Mouse (Mus musculus) liver, adult 2 months (tissue): ENCODE results near the gene Mlycd. TPM values are rescaled to one million over a fixed set of nuclear protein-coding genes. Genes with fewer than 3 reads are reported as not detected.

ENCODE experiments used
- DNase-seq: peaks from one replicate; pipeline ENCODE4 v3.0.0-alpha.2; 2011; ENCODE audit warnings: low read depth, low spot score; ENCODE audit errors: extremely low read depth
- H3K27ac ChIP-seq: fragments of 200-500 bp; replicated peaks from 2 replicates; pipeline ENCODE4 v1.5.1; 2012; ENCODE audit warnings: low read depth, mild to moderate bottlenecking, control low read depth, inconsistent platforms, low read length; ENCODE audit not compliant: insufficient read depth
- H3K27me3 ChIP-seq: fragments of 200-500 bp; 2 replicates; pipeline ENCODE4 v1.6.1; 2012; ENCODE audit warnings: mild to moderate bottlenecking, moderate library complexity, low read length, inconsistent platforms; ENCODE audit not compliant: control insufficient read depth, insufficient read depth
- H3K36me3 ChIP-seq: fragments of 200-500 bp; 2 replicates; pipeline ENCODE4 v1.6.1; 2012; ENCODE audit warnings: low read length, inconsistent platforms; ENCODE audit not compliant: control insufficient read depth, insufficient read depth
- H3K4me1 ChIP-seq: fragments of 200-500 bp; 2 replicates; pipeline ENCODE4 v1.6.1; 2011; ENCODE audit warnings: low read length; ENCODE audit not compliant: control insufficient read depth, insufficient read depth
- H3K4me3 ChIP-seq: fragments of 200-500 bp; 2 replicates; pipeline ENCODE4 v1.5.1; 2011; ENCODE audit warnings: low read depth, mild to moderate bottlenecking, control low read depth, low read length, moderate library complexity; ENCODE audit not compliant: insufficient read depth
- H3K79me2 ChIP-seq: fragments of 200-500 bp; 2 replicates; pipeline ENCODE4 v1.6.1; 2012; ENCODE audit warnings: inconsistent platforms, mild to moderate bottlenecking, low read length, moderate library complexity; ENCODE audit not compliant: control insufficient read depth, insufficient read depth
- H3K9ac ChIP-seq: fragments of 200-500 bp; 2 replicates; pipeline ENCODE4 v1.6.1; 2012; ENCODE audit warnings: low read depth, mild to moderate bottlenecking, control low read depth, inconsistent platforms, low read length
- CTCF ChIP-seq: fragments of 200-500 bp; IDR thresholded peaks from 2 replicates; pipeline ENCODE4 v1.5.1; 2011; ENCODE audit warnings: low read depth, low read length, control low read depth
- POLR2A ChIP-seq: fragments of 200-500 bp; IDR thresholded peaks from 2 replicates; pipeline ENCODE4 v1.6.1; 2011; ENCODE audit warnings: low read length, control low read depth; ENCODE audit not compliant: insufficient read depth; ENCODE audit errors: extremely low read depth
- WGBS: fragments of 180-500 bp; shearing (Covaris S2); methylation state at CpG from one replicate; pipeline ENCODE4 v1.1.7; 2018; 5-methylcytosine and 5-hydroxymethylcytosine counted together
- polyA plus RNA-seq: library from polyadenylated mRNA; depleted of rRNA; stranded (reverse); fragments of >200 nt; gene quantifications from 2 replicates; pipeline ENCODE4 v1.2.3, GENCODE M21; 2012
- total RNA-seq: library from RNA; depleted of rRNA; stranded (reverse); fragments of >200 nt; gene quantifications from 2 replicates; pipeline ENCODE4 v1.2.3, GENCODE M21; 2014

The Mlycd gene
- total and polyA plus RNA-seq, 2 experiments = 57.3 to 115 TPM

GRCm38 (mm10) chr8:119378476-119378875 lies 16.2 kb upstream of the Mlycd start:
- no peaks in the 10 kb centered on the region for H3K79me2 ChIP-seq
- H3K27ac ChIP-seq = no peak overlapping the region
- no peak overlapping the region for H3K9ac ChIP-seq
- no peak for DNase-seq
- H3K36me3 ChIP-seq = no peaks in the 10 kb centered on the region
- TF ChIP-seq POLR2A = no peak
- TF ChIP-seq CTCF = no peak
- H3K4me1 ChIP-seq = peaks cover 2% of the 10 kb centered on the region; the same call in 1 of the 2 replicates
- no peaks in the 10 kb centered on the region for H3K27me3 ChIP-seq
- no peak overlapping the region for H3K4me3 ChIP-seq
- 74% methylated on average over 7 of the region's 7 CpGs for WGBS

DNA sequence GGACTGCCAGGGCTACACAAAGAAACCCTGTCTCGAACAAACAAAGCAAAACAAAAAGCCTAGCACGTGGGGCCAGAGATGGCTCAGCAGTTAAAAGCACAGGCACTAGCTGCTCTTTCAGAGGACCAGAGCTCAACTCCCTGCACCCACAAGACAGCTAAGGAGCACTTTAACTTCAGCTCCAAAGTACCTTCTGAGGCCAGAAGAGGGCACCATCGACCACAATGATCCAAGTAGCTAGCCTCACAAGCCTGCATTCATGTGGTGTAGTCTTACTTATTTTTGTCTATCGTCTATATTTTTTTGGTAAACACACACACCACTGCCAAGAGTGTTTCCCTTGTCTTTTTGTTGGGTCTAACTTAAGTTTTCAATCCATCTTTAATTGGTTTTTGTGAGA lies 14.1 kb upstream of the Mlycd start:
- Histone ChIP-seq H3K9ac (no peak overlapping the region), H3K4me3 (no peak overlapping the region), H3K79me2 (no peaks in the 10 kb centered on the region), H3K27me3 (no peaks in the 10 kb centered on the region), H3K27ac (no peak overlapping the region), H3K4me1 (no peaks in the 10 kb centered on the region), H3K36me3 (no peaks in the 10 kb centered on the region)
- no peak for DNase-seq
- WGBS = 41% methylated on average over 4 of the region's 4 CpGs
- peak; percentile 60; the same call in 1 of the 2 replicates for TF ChIP-seq CTCF
- TF ChIP-seq POLR2A = no peak

- TF ChIP-seq POLR2A = no peak
- peak; percentile 13; the same call in 1 of the 2 replicates for TF ChIP-seq CTCF
- H3K79me2 ChIP-seq = no peaks in the 10 kb centered on the region
- H3K27ac ChIP-seq = no peak overlapping the region
- 24% methylated on average over 10 of the region's 10 CpGs for WGBS
- H3K4me1 ChIP-seq = no peaks in the 10 kb centered on the region
- no peaks in the 10 kb centered on the region for H3K36me3 ChIP-seq
- no peak overlapping the region for H3K9ac ChIP-seq
- peak; percentile 56 for DNase-seq
- no peaks in the 10 kb centered on the region for H3K27me3 ChIP-seq
- H3K4me3 ChIP-seq = no peak overlapping the region
Observed at GRCm38 (mm10) chr8:119384478-119384877, 10.2 kb upstream of the Mlycd start.

DNA sequence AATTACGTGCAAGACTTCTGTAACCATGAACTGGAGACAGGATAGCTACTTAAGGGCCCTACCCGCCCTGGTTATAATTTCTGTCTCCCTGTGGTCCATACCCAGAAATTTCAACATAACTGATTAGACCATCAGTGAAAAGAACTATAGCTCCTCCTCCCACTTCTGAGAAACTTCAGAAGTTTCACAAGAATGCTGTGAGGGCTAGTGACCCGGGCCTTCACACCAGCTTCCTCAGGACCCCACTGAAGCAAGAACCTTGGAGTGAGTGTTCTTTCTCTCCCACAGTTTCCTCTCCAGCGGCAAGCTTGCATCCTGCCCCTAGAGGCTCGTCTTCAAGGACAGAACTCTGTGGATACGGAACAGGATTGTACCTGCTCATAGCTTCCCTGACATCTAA lies 8.8 kb upstream of the Mlycd start:
- Histone ChIP-seq H3K9ac (no peak overlapping the region), H3K4me3 (no peak overlapping the region), H3K36me3 (no peaks in the 10 kb centered on the region), H3K79me2 (no peaks in the 10 kb centered on the region), H3K27me3 (no peaks in the 10 kb centered on the region), H3K27ac (no peak overlapping the region), H3K4me1 (no peaks in the 10 kb centered on the region)
- TF ChIP-seq CTCF (no peak), POLR2A (no peak)
- DNase-seq = no peak
- WGBS = 78% methylated on average over 6 of the region's 6 CpGs

DNA sequence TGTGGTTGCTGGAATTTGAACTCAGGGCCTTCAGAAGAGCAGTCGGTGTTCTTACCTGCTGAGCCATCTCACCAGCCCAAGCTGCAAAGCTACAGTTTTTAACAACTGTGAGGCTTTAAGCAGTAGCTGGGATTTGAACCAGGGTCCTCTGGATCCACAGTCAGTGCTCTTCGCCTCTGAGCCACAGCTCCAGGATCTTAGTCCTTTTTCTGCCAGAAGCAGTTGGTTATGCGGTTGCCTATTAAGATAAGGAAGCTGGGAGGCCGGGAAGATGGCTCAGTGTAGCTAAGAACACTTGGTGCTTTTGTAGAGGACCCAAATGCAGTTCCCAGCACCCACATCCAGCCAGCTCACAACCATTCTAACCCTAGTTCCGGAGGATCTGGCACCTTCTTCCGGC lies 7.7 kb upstream of the Mlycd start:
- no peak for TF ChIP-seq CTCF
- TF ChIP-seq POLR2A = no peak
- Histone ChIP-seq H3K9ac (no peak overlapping the region), H3K27me3 (no peaks in the 10 kb centered on the region), H3K4me3 (no peak overlapping the region), H3K36me3 (no peaks in the 10 kb centered on the region), H3K27ac (no peak overlapping the region), H3K79me2 (no peaks in the 10 kb centered on the region), H3K4me1 (no peaks in the 10 kb centered on the region)
- no peak for DNase-seq
- WGBS = 85% methylated on average over 6 of the region's 6 CpGs

DNA sequence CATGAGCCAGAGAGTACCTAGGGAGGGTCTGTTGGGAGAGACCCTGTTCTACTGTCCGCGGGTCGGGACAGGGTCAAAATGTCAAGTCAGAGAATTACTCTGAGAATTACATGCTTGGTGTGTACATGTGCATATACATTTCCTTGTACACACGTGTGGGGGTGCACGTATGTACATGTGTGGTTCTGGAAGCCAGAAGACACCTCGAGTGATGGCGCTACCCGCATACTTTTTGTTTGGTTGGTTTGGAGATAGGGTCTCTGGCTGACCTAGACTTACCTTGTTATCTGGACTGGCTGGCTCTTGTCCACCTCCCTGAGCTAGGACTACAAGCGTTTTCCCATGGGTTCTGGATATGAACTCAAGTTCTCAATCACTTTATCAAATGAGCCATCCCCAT lies 581 bp upstream of the Mlycd start:
- Histone ChIP-seq H3K27ac (peak overlapping the region; percentile 19; the same call in 1 of the 2 replicates), H3K79me2 (peaks cover 23% of the 10 kb centered on the region), H3K9ac (peak overlapping the region; percentile 20), H3K36me3 (no peaks in the 10 kb centered on the region), H3K4me1 (peaks cover 27% of the 10 kb centered on the region), H3K27me3 (no peaks in the 10 kb centered on the region), H3K4me3 (peak overlapping the region; percentile 45; the same call in 1 of the 2 replicates)
- DNase-seq = no peak
- 73% methylated on average over 9 of the region's 9 CpGs for WGBS
- TF ChIP-seq POLR2A (no peak), CTCF (no peak)
